Mouse (Mus musculus) G1E (cell line): ENCODE results near the gene Ankfn1. TPM values are rescaled to one million over a fixed set of nuclear protein-coding genes. Genes with fewer than 3 reads are reported as not detected.

Experiments
- ATAC-seq: 2 replicates; pipeline ENCODE4 v1.8.0; 2016; ENCODE audit warnings: mild to moderate bottlenecking; ENCODE audit not compliant: insufficient number of reproducible peaks, poor library complexity, low FRiP score, severe bottlenecking; ENCODE audit errors: extremely low read depth
- DNase-seq: peaks from one replicate; pipeline ENCODE4 v3.0.0; 2012; ENCODE audit warnings: low spot score
- H3K27me3 ChIP-seq: 2 replicates; pipeline ENCODE4 v1.6.1; 2012; ENCODE audit warnings: mild to moderate bottlenecking, low read length, inconsistent platforms; ENCODE audit not compliant: insufficient read depth
- H3K36me3 ChIP-seq: replicated peaks from 2 replicates; pipeline ENCODE3; 2012; ENCODE audit warnings: mild to moderate bottlenecking, inconsistent platforms
- H3K4me1 ChIP-seq: 2 replicates; pipeline ENCODE4 v1.6.1; 2012; ENCODE audit warnings: low read depth, low read length, inconsistent platforms, mixed read lengths; ENCODE audit not compliant: insufficient read depth
- H3K4me3 ChIP-seq: 2 replicates; pipeline ENCODE4 v1.5.1; 2012; ENCODE audit warnings: low read depth, mild to moderate bottlenecking, inconsistent platforms, low read length, moderate library complexity, mixed read lengths
- H3K9me3 ChIP-seq: replicated peaks from 2 replicates; pipeline ENCODE4 v1.6.1; 2012; ENCODE audit warnings: inconsistent platforms
- CTCF ChIP-seq: IDR thresholded peaks from 2 replicates; pipeline ENCODE4 v1.5.1; 2012; ENCODE audit warnings: low read depth, low read length, inconsistent platforms, mixed read lengths
- GATA1 ChIP-seq: IDR thresholded peaks from 2 replicates; pipeline ENCODE4 v1.6.1; 2012; ENCODE audit warnings: borderline replicate concordance, low read length, inconsistent platforms, mixed read lengths
- GATA2 ChIP-seq: IDR thresholded peaks from 2 replicates; pipeline ENCODE4 v1.6.1; 2012; ENCODE audit warnings: low read depth, low read length, inconsistent platforms, borderline replicate concordance
- POLR2AphosphoS5 ChIP-seq: IDR thresholded peaks from 2 replicates; pipeline ENCODE4 v1.6.1; 2012; ENCODE audit warnings: low read depth, low read length, inconsistent platforms; ENCODE audit not compliant: insufficient replicate concordance
- TAL1 ChIP-seq: conservative IDR thresholded peaks from 2 replicates; pipeline ENCODE4 v1.6.1; 2012; ENCODE audit warnings: low read depth, low read length, inconsistent platforms, mixed read lengths
- polyA plus RNA-seq: library from polyadenylated mRNA; stranded (reverse); fragments of >175 nt; gene quantifications from 2 replicates; pipeline ENCODE4 v1.2.3, GENCODE M21; 2012
- total RNA-seq, 2 experiments: library from RNA; stranded (forward) in 1 of 2; stranded (reverse) in 1 of 2; fragments of 200-1000 nt in 1 of 2; fragments of >200 nt in 1 of 2; fragmentation: Nextera tagmentation in 1 of 2; gene quantifications; 2 replicates each; pipeline ENCODE4 v1.2.3; 2014 to 2017

Gene Ankfn1
- total RNA-seq (2014; fragmentation: Nextera tagmentation) (not detected in 2 replicates), total RNA-seq (2017) (0.27 and 0.29 TPM in 2 replicates), polyA plus RNA-seq (not detected in 2 replicates)

GRCm38 (mm10) chr11:89777431-89777830 is at the start of gene Ankfn1:
TSS of gene Ankfn1 (minus strand) at chr11:89777653.
- no peak for ATAC-seq
- TF ChIP-seq GATA1 (no peak), GATA2 (no peak), POLR2AphosphoS5 (no peak), CTCF (no peak), TAL1 (no peak)
- H3K36me3 ChIP-seq: no peaks in the 10 kb centered on the region
- H3K4me3 ChIP-seq: no peak within 1 kb of the TSS
- no peaks in the 10 kb centered on the region for H3K27me3 ChIP-seq
- peaks cover 19% of the 10 kb centered on the region for H3K9me3 ChIP-seq
- no peaks in the 10 kb centered on the region for H3K4me1 ChIP-seq
- DNase-seq: no peak

GRCm38 (mm10) chr11:89823661-89824446 is 46.4 kb upstream of the Ankfn1 start:
- H3K27me3 ChIP-seq: no peaks in the 10 kb centered on the region
- H3K9me3 ChIP-seq: peaks cover 9% of the 10 kb centered on the region
- no peak for ATAC-seq
- no peaks in the 10 kb centered on the region for H3K36me3 ChIP-seq
- DNase-seq: no peak
- no peak overlapping the region for H3K4me3 ChIP-seq
- no peaks in the 10 kb centered on the region for H3K4me1 ChIP-seq
- no peak for TF ChIP-seq GATA2
- TF ChIP-seq GATA1: no peak
- TF ChIP-seq CTCF: no peak
- TF ChIP-seq TAL1: no peak
- no peak for TF ChIP-seq POLR2AphosphoS5

GRCm38 (mm10) chr11:89818594-89818993 is 41.1 kb upstream of the Ankfn1 start:
- TF ChIP-seq TAL1: no peak
- H3K9me3 ChIP-seq: peaks cover 14% of the 10 kb centered on the region
- DNase-seq (no peak), ATAC-seq (no peak)
- H3K27me3 ChIP-seq: no peaks in the 10 kb centered on the region
- H3K36me3 ChIP-seq: no peaks in the 10 kb centered on the region
- H3K4me1 ChIP-seq: no peaks in the 10 kb centered on the region
- H3K4me3 ChIP-seq: no peak overlapping the region

GRCm38 (mm10) chr11:89811403-89811802 is 34.0 kb upstream of the Ankfn1 start:
- no peak for TF ChIP-seq GATA2
- no peak for TF ChIP-seq CTCF
- TF ChIP-seq GATA1: no peak
- TF ChIP-seq TAL1: no peak
- no peak for TF ChIP-seq POLR2AphosphoS5
- Histone ChIP-seq H3K4me1 (no peaks in the 10 kb centered on the region), H3K9me3 (peaks cover 2% of the 10 kb centered on the region; the same call in 1 of the 2 replicates), H3K27me3 (no peaks in the 10 kb centered on the region), H3K4me3 (no peak overlapping the region), H3K36me3 (no peaks in the 10 kb centered on the region)
- ATAC-seq: no peak
- DNase-seq: no peak

GRCm38 (mm10) chr11:89807998-89808397 is 30.5 kb upstream of the Ankfn1 start:
- TF ChIP-seq TAL1 (no peak), CTCF (no peak), GATA1 (no peak), GATA2 (no peak), POLR2AphosphoS5 (no peak)
- Histone ChIP-seq H3K9me3 (peaks cover 5% of the 10 kb centered on the region; the same call in 1 of the 2 replicates), H3K36me3 (no peaks in the 10 kb centered on the region), H3K4me3 (no peak overlapping the region), H3K27me3 (no peaks in the 10 kb centered on the region), H3K4me1 (no peaks in the 10 kb centered on the region)
- no peak for DNase-seq
- no peak for ATAC-seq

GRCm38 (mm10) chr11:89804822-89805221 is 27.4 kb upstream of the Ankfn1 start:
- H3K4me1 ChIP-seq: no peaks in the 10 kb centered on the region
- no peak overlapping the region for H3K4me3 ChIP-seq
- no peak for TF ChIP-seq POLR2AphosphoS5
- TF ChIP-seq TAL1: no peak
- no peak for TF ChIP-seq GATA2
- TF ChIP-seq GATA1: no peak
- TF ChIP-seq CTCF: no peak
- peaks cover 11% of the 10 kb centered on the region for H3K9me3 ChIP-seq
- ATAC-seq (no peak), DNase-seq (no peak)
- H3K27me3 ChIP-seq: no peaks in the 10 kb centered on the region
- H3K36me3 ChIP-seq: no peaks in the 10 kb centered on the region

- H3K36me3 ChIP-seq: no peaks in the 10 kb centered on the region
- H3K9me3 ChIP-seq: peaks cover 11% of the 10 kb centered on the region
- no peaks in the 10 kb centered on the region for H3K4me1 ChIP-seq
- ATAC-seq (no peak), DNase-seq (no peak)
- H3K27me3 ChIP-seq: no peaks in the 10 kb centered on the region
- no peak overlapping the region for H3K4me3 ChIP-seq
- no peak for TF ChIP-seq TAL1
- TF ChIP-seq GATA2: no peak
- TF ChIP-seq GATA1: no peak
- TF ChIP-seq CTCF: no peak
- no peak for TF ChIP-seq POLR2AphosphoS5
Observed at GRCm38 (mm10) chr11:89803974-89804373, 26.5 kb upstream of the Ankfn1 start.
